Mouse (Mus musculus): ENCODE measurements around the gene Hinfp.

DNA sequence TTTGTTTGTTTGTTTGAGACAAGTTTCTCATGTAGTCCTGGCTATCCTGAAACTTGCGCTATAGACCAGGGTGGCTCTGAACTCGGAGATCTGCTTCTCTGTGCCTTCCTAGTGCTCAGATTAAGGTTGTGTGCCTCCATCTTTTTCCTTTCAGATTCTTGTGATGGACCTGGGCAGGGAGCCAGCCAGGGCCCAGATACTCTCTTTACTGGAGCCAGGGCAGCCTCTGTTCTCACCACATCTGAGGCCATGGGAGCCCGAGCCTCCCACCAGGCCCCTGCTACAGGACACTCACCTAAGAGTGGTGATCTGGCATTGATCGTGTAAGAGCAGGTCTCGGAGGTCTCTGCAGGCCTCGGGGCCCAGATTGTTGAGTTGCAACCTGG, 50.3 kb downstream of the Hinfp start:
- TF ChIP-seq CTCF (IDR thresholded peaks at IDR 0.05; ENCODE audit: control insufficient read depth, insufficient read depth, insufficient replicate concordance, low read depth, low read length) (no peak), POLR2A (IDR thresholded peaks at IDR 0.05; ENCODE audit: control insufficient read depth, low read depth, low read length) (no peak)

Data from testis, adult 2 months (tissue).